Mouse (Mus musculus): ENCODE data around the gene Ercc5.

GRCm38 (mm10) chr1:44218876-44219275 lies 71.3 kb downstream of the Ercc5 start, which contains the start of gene Mettl21e:
- TF ChIP-seq CTCF (IDR thresholded peaks at IDR 0.05; ENCODE audit: low read depth, low read length) (no peak), POLR2A (IDR thresholded peaks at IDR 0.05; ENCODE audit: extremely low read depth, insufficient read depth, low read length) (no peak)
